Mouse (Mus musculus): ENCODE data around the gene Mapk10.

DNA sequence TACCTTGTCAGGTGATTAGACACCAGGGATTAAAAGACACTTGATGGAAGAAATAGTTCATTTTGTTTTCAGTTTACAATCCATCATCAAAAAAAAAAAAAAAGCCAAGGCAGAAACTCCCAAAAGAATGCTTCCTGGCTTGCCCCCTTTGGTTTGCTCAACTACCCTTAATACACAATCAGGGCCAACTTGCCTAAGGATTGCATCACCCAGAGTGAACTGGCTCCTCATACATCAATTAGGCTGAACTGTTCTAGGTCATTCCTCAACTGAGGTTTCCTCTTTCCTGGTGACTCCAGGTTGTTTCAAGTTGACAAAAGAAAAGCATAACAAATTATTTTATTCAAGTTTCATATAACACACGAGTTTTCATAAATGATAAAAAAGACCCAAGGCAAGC, 31.3 kb upstream of the Mapk10 start:
- TF ChIP-seq CTCF (IDR thresholded peaks at IDR 0.05; ENCODE audit: low read depth, low read length), result no peak
- TF ChIP-seq POLR2AphosphoS5 (IDR thresholded peaks at IDR 0.05; ENCODE audit: insufficient replicate concordance, low read depth, low read length), result no peak
- no peak for TF ChIP-seq GATA1 (IDR thresholded peaks at IDR 0.05; ENCODE audit: borderline replicate concordance, low read length)
- TF ChIP-seq TAL1 (conservative IDR thresholded peaks at IDR 0.05; ENCODE audit: low read depth, low read length), result no peak
- TF ChIP-seq GATA2 (IDR thresholded peaks at IDR 0.05; ENCODE audit: borderline replicate concordance, low read depth, low read length), result no peak

Data from G1E (cell line).